Mouse (Mus musculus) limb, embryonic 11.5 days (tissue): ENCODE data around the gene Mfrp. TPM values are rescaled to one million over a fixed set of nuclear protein-coding genes. Genes with fewer than 3 reads are reported as not detected.
A peak's percentile ranks its signal among the peaks of the same experiment; 100 is the strongest.

Source experiments
- ATAC-seq: fragments of 200-750 bp; cut with Nextera tagmentation; 2 replicates; pipeline ENCODE4 v1.8.0; 2017; ENCODE audit warnings: low read depth; ENCODE audit not compliant: insufficient number of reproducible peaks, low FRiP score, low TSS enrichment
- DNase-seq: peaks from one replicate; pipeline ENCODE4 v3.0.0-alpha.2; 2015; ENCODE audit warnings: low spot score
- H3K27ac ChIP-seq: fragments of 300-500 bp; sonication (generic); replicated peaks from 2 replicates; pipeline ENCODE4 v1.5.1; 2014; ENCODE audit warnings: low read depth, mild to moderate bottlenecking, low read length
- H3K27me3 ChIP-seq: fragments of 300-500 bp; sonication (generic); 2 replicates; pipeline ENCODE4 v1.6.1; 2014; ENCODE audit warnings: mild to moderate bottlenecking, low read length, mixed read lengths; ENCODE audit not compliant: control insufficient read depth, insufficient read depth
- H3K36me3 ChIP-seq: fragments of 300-500 bp; sonication (generic); 2 replicates; pipeline ENCODE4 v1.6.1; 2014; ENCODE audit warnings: mild to moderate bottlenecking, low read length, moderate library complexity, mixed read lengths; ENCODE audit not compliant: control insufficient read depth, insufficient read depth
- H3K4me1 ChIP-seq: fragments of 300-500 bp; sonication (generic); 2 replicates; pipeline ENCODE4 v1.6.1; 2014; ENCODE audit warnings: low read length, mixed read lengths; ENCODE audit not compliant: control insufficient read depth, insufficient read depth
- H3K4me2 ChIP-seq: fragments of 300-500 bp; sonication (generic); 2 replicates; pipeline ENCODE4 v1.6.1; 2014; ENCODE audit warnings: low read depth, mild to moderate bottlenecking, moderate library complexity; ENCODE audit not compliant: severe bottlenecking
- H3K4me3 ChIP-seq: fragments of 300-500 bp; sonication (generic); 2 replicates; pipeline ENCODE4 v1.5.1; 2014; ENCODE audit warnings: low read depth, low read length
- H3K9ac ChIP-seq: fragments of 300-500 bp; sonication (generic); 2 replicates; pipeline ENCODE4 v1.6.1; 2014; ENCODE audit warnings: mild to moderate bottlenecking, low read length
- H3K9me3 ChIP-seq: fragments of 300-500 bp; sonication (generic); 2 replicates; pipeline ENCODE4 v1.6.1; 2016; ENCODE audit warnings: low read length; ENCODE audit not compliant: control insufficient read depth
- WGBS: fragments of 180-500 bp; shearing (Covaris S2); extraction: QIAGEN DNeasy Blood & Tissue Kit; methylation state at CpG from one replicate; pipeline ENCODE4 v1.1.7; 2014; 5-methylcytosine and 5-hydroxymethylcytosine counted together
- polyA plus RNA-seq: library from polyadenylated mRNA; unstranded; fragments of >200 nt; fragmentation: Nextera tagmentation; extraction: Ambion mirVana; gene quantifications from 2 replicates; pipeline ENCODE4 v1.2.1, GENCODE M21; 2014

The Mfrp gene
- 0.13 TPM in 1 of 2 replicates, not detected in the other for polyA plus RNA-seq

GRCm38 (mm10) chr9:44101490-44101889 is at the start of gene Mfrp:
Gene Mfrp, plus strand, starts transcription at chr9:44101729.
- no peaks in the 10 kb centered on the region for H3K9me3 ChIP-seq
- no peak within 1 kb of the TSS for H3K4me2 ChIP-seq
- no peak within 1 kb of the TSS for H3K27ac ChIP-seq
- DNase-seq (no peak), ATAC-seq (no peak)
- H3K4me3 ChIP-seq = no peak within 1 kb of the TSS
- H3K36me3 ChIP-seq = peaks cover 4% of the 10 kb centered on the region; the same call in 1 of the 2 replicates
- H3K4me1 ChIP-seq = peaks cover 7% of the 10 kb centered on the region
- 58% methylated on average over 9 of the region's 9 CpGs for WGBS
- H3K27me3 ChIP-seq = no peaks in the 10 kb centered on the region
- H3K9ac ChIP-seq = no peak within 1 kb of the TSS; the same call in 1 of the 2 replicates

- ATAC-seq (no peak), DNase-seq (no peak)
- H3K27ac ChIP-seq = no peak overlapping the region
- no peaks in the 10 kb centered on the region for H3K27me3 ChIP-seq
- WGBS = 51% methylated on average over 3 of the region's 3 CpGs
- H3K9ac ChIP-seq = no peak overlapping the region
- H3K9me3 ChIP-seq = no peaks in the 10 kb centered on the region
- no peaks in the 10 kb centered on the region for H3K36me3 ChIP-seq
- no peaks in the 10 kb centered on the region for H3K4me1 ChIP-seq
- no peak overlapping the region for H3K4me2 ChIP-seq
- H3K4me3 ChIP-seq = no peak overlapping the region
Measured at GRCm38 (mm10) chr9:44052855-44053254, 48.7 kb upstream of the Mfrp start.

GRCm38 (mm10) chr9:44053936-44054335 is 47.6 kb upstream of the Mfrp start:
- Histone ChIP-seq H3K9ac (no peak overlapping the region), H3K4me2 (no peak overlapping the region), H3K36me3 (no peaks in the 10 kb centered on the region), H3K27ac (no peak overlapping the region), H3K9me3 (no peaks in the 10 kb centered on the region), H3K4me3 (no peak overlapping the region), H3K27me3 (no peaks in the 10 kb centered on the region), H3K4me1 (no peaks in the 10 kb centered on the region)
- DNase-seq = no peak
- no peak for ATAC-seq
- 81% methylated on average over 1 of the region's 1 CpGs for WGBS

- WGBS = 84% methylated on average over 6 of the region's 6 CpGs
- Histone ChIP-seq H3K27me3 (no peaks in the 10 kb centered on the region), H3K4me3 (no peak overlapping the region), H3K9me3 (no peaks in the 10 kb centered on the region), H3K36me3 (no peaks in the 10 kb centered on the region), H3K9ac (no peak overlapping the region), H3K27ac (no peak overlapping the region), H3K4me1 (no peaks in the 10 kb centered on the region), H3K4me2 (no peak overlapping the region)
- no peak for DNase-seq
- no peak for ATAC-seq
Measured at GRCm38 (mm10) chr9:44058606-44059005, 42.9 kb upstream of the Mfrp start.

GRCm38 (mm10) chr9:44065177-44065576 is 36.4 kb upstream of the Mfrp start:
- H3K4me2 ChIP-seq = no peak overlapping the region
- no peaks in the 10 kb centered on the region for H3K9me3 ChIP-seq
- H3K27ac ChIP-seq = no peak overlapping the region
- H3K4me3 ChIP-seq = no peak overlapping the region
- 42% methylated on average over 1 of the region's 1 CpGs for WGBS
- H3K36me3 ChIP-seq = no peaks in the 10 kb centered on the region
- DNase-seq = no peak
- H3K9ac ChIP-seq = no peak overlapping the region
- no peak for ATAC-seq
- no peaks in the 10 kb centered on the region for H3K27me3 ChIP-seq
- no peaks in the 10 kb centered on the region for H3K4me1 ChIP-seq

GRCm38 (mm10) chr9:44066785-44067225 is 34.7 kb upstream of the Mfrp start, which contains the start of gene Usp2:
Gene Usp2, plus strand, starts transcription at chr9:44067021.
- WGBS = under 1% methylated on average over 38 of the region's 38 CpGs
- Histone ChIP-seq H3K27me3 (no peaks in the 10 kb centered on the region), H3K4me2 (peak within 1 kb of the TSS; percentile 67), H3K9ac (no peak within 1 kb of the TSS), H3K36me3 (no peaks in the 10 kb centered on the region), H3K9me3 (no peaks in the 10 kb centered on the region), H3K27ac (no peak within 1 kb of the TSS), H3K4me1 (peaks cover 12% of the 10 kb centered on the region), H3K4me3 (peak within 1 kb of the TSS; percentile 29)
- DNase-seq = peak; percentile 100
- peak; percentile 93 for ATAC-seq

GRCm38 (mm10) chr9:44067241-44067959 is 34.1 kb upstream of the Mfrp start:
- 6% methylated on average over 15 of the region's 15 CpGs for WGBS
- Histone ChIP-seq H3K9me3 (no peaks in the 10 kb centered on the region), H3K4me3 (peak overlapping the region; percentile 29), H3K27ac (no peak overlapping the region), H3K27me3 (no peaks in the 10 kb centered on the region), H3K4me2 (peak overlapping the region; percentile 67), H3K4me1 (peaks cover 15% of the 10 kb centered on the region), H3K36me3 (no peaks in the 10 kb centered on the region), H3K9ac (no peak overlapping the region)
- DNase-seq = no peak
- ATAC-seq = peak; percentile 55

GRCm38 (mm10) chr9:44067960-44068330 is 33.6 kb upstream of the Mfrp start:
- H3K4me3 ChIP-seq = no peak overlapping the region

More at GRCm38 (mm10) chr9:44067960-44068330, 33.6 kb upstream of the Mfrp start:
- H3K27ac ChIP-seq = no peak overlapping the region
- WGBS = 68% methylated on average over 6 of the region's 6 CpGs
- H3K27me3 ChIP-seq = no peaks in the 10 kb centered on the region
- ATAC-seq = no peak
- no peak overlapping the region for H3K4me2 ChIP-seq
- H3K4me1 ChIP-seq = peaks cover 16% of the 10 kb centered on the region
- H3K9ac ChIP-seq = no peak overlapping the region
- H3K36me3 ChIP-seq = no peaks in the 10 kb centered on the region
- DNase-seq = no peak
- no peaks in the 10 kb centered on the region for H3K9me3 ChIP-seq
